Mouse (Mus musculus) bone marrow, adult 2 months (tissue): ENCODE results near the gene Slc5a11.

ENCODE experiments used
- CTCF ChIP-seq: fragments of 200-500 bp; IDR thresholded peaks from 2 replicates; pipeline ENCODE4 v1.5.1; 2011; ENCODE audit warnings: low read length, control low read depth; ENCODE audit not compliant: control insufficient read depth, insufficient read depth
- POLR2A ChIP-seq: fragments of 200-500 bp; IDR thresholded peaks from 2 replicates; pipeline ENCODE4 v1.6.1; 2011; ENCODE audit warnings: low read depth, mild to moderate bottlenecking, control low read depth, low read length, borderline replicate concordance; ENCODE audit not compliant: control insufficient read depth

DNA sequence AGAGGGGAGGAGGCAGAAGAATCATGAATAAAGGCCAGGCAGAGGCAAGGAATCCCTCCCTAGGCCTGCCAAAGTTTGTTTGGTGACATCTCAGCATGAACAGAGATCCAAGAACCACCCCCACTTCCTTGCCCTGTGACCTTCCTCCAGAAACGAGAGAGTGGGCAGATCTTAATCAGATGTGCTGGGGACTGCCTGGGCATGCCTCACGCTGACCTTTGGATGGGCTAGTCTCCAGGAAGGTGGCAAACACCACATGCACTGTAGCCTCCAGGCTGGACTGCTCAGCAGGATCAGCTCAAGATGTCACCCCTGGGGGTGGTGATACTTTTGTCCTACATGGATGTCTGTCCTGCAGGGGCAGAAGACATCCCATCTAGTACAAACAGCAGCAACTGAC lies 33.6 kb downstream of the Slc5a11 start:
- TF ChIP-seq CTCF, result no peak
- no peak for TF ChIP-seq POLR2A
